Mouse (Mus musculus): ENCODE data around the gene Zmynd15.
A peak's percentile ranks its signal among the peaks of the same experiment; 100 is the strongest.
"Not testable (repeated sequence)": the region's sequence is repeated elsewhere in the genome, so short reads cannot be mapped to it uniquely, and the experiment has no call there.

Gene Zmynd15

GRCm38 (mm10) chr11:70458688-70459600 lies at the start of gene Zmynd15:
Gene Zmynd15 (plus strand): TSS chr11:70459433.
- DNase-seq: no peak

- peak; percentile 90 for DNase-seq
These were observed 49.5 kb upstream of the Zmynd15 start, which contains the start of gene Pelp1 for GRCm38 (mm10) chr11:70409594-70410296. Gene Pelp1 (minus strand): TSS chr11:70410031.

- DNase-seq: no peak
These were observed 49.0 kb upstream of the Zmynd15 start for GRCm38 (mm10) chr11:70410297-70410643.

- no peak for DNase-seq
These were observed 46.6 kb upstream of the Zmynd15 start for GRCm38 (mm10) chr11:70412591-70412990.

GRCm38 (mm10) chr11:70413961-70414360 lies 45.3 kb upstream of the Zmynd15 start:
- DNase-seq: peak; percentile 75

- DNase-seq: no peak
These were observed 41.0 kb upstream of the Zmynd15 start for GRCm38 (mm10) chr11:70418199-70418598.

- DNase-seq: no peak
These were observed 39.7 kb upstream of the Zmynd15 start for GRCm38 (mm10) chr11:70419486-70419885.

GRCm38 (mm10) chr11:70426598-70426997 lies 32.6 kb upstream of the Zmynd15 start:
- DNase-seq: not testable (repeated sequence)

GRCm38 (mm10) chr11:70431574-70431973 lies 27.7 kb upstream of the Zmynd15 start:
- DNase-seq: no peak

GRCm38 (mm10) chr11:70432048-70432894 lies 27.0 kb upstream of the Zmynd15 start, which contains the start of gene Arrb2:
Gene Arrb2 (plus strand): TSS chr11:70432635.
- peak; percentile 99 for DNase-seq

- peak; percentile 56 for DNase-seq
These were observed 26.2 kb upstream of the Zmynd15 start for GRCm38 (mm10) chr11:70432895-70433568.

GRCm38 (mm10) chr11:70433569-70433943 lies 25.7 kb upstream of the Zmynd15 start:
- no peak for DNase-seq

GRCm38 (mm10) chr11:70433951-70434350 lies 25.3 kb upstream of the Zmynd15 start:
- DNase-seq: no peak

GRCm38 (mm10) chr11:70435476-70435875 lies 23.8 kb upstream of the Zmynd15 start:
- DNase-seq: no peak

GRCm38 (mm10) chr11:70437426-70437825 lies 21.8 kb upstream of the Zmynd15 start:
- DNase-seq: no peak

- DNase-seq: no peak
These were observed 20.4 kb upstream of the Zmynd15 start for GRCm38 (mm10) chr11:70438728-70439374.

- DNase-seq: no peak
These were observed 18.6 kb upstream of the Zmynd15 start for GRCm38 (mm10) chr11:70440637-70441036.

GRCm38 (mm10) chr11:70441882-70442281 lies 17.4 kb upstream of the Zmynd15 start:
- DNase-seq: no peak

GRCm38 (mm10) chr11:70443964-70444363 lies 15.3 kb upstream of the Zmynd15 start:
- DNase-seq: no peak

- no peak for DNase-seq
These were observed 14.6 kb upstream of the Zmynd15 start for GRCm38 (mm10) chr11:70444667-70445066.

GRCm38 (mm10) chr11:70446756-70447155 lies 12.5 kb upstream of the Zmynd15 start:
- no peak for DNase-seq

- no peak for DNase-seq
These were observed 11.9 kb upstream of the Zmynd15 start for GRCm38 (mm10) chr11:70447373-70447772.

Measured in right cerebral cortex, postnatal 14 days (tissue).